Mouse (Mus musculus): ENCODE measurements around the gene Casp7. TPM values are rescaled to one million over a fixed set of nuclear protein-coding genes. Genes with fewer than 3 reads are reported as not detected.
"Not testable (repeated sequence)": the region's sequence is repeated elsewhere in the genome, so short reads cannot be mapped to it uniquely, and the experiment has no call there.

Casp7 gene
- total RNA-seq, 2 experiments from 2014 or later: 2.3 to 2.6 TPM

- no peak for TF ChIP-seq CTCF (conservative IDR thresholded peaks at IDR 0.05)
- no peak for DNase-seq (ENCODE audit: low spot score in 2 of 2)
- Histone ChIP-seq H3K4me3 (no peak overlapping the region), H3K27ac (no peak overlapping the region)
These were observed 5.5 kb upstream of the Casp7 start for GRCm38 (mm10) chr19:56391307-56392046.

GRCm38 (mm10) chr19:56393311-56393866 lies 3.5 kb upstream of the Casp7 start:
- Histone ChIP-seq H3K27ac (no peak overlapping the region), H3K4me3 (no peak overlapping the region)
- no peak for DNase-seq (ENCODE audit: low spot score in 2 of 2)
- no peak for TF ChIP-seq CTCF (conservative IDR thresholded peaks at IDR 0.05)

- no peak for DNase-seq (ENCODE audit: low spot score in 2 of 2)
- H3K4me3 ChIP-seq: no peak overlapping the region
- no peak overlapping the region for H3K27ac ChIP-seq
- no peak for TF ChIP-seq CTCF (conservative IDR thresholded peaks at IDR 0.05)
These were observed 1.6 kb upstream of the Casp7 start for GRCm38 (mm10) chr19:56395183-56395935.

- DNase-seq (ENCODE audit: low spot score in 2 of 2): no peak
- TF ChIP-seq CTCF (conservative IDR thresholded peaks at IDR 0.05): no peak
- Histone ChIP-seq H3K27ac (no peak overlapping the region), H3K4me3 (peak overlapping the region; percentile 62)
These were observed 702 bp upstream of the Casp7 start for GRCm38 (mm10) chr19:56396227-56396626.

GRCm38 (mm10) chr19:56397663-56398527 lies 966 bp downstream of the Casp7 start:
- H3K27ac ChIP-seq: peak overlapping the region; percentile 73; the same call in 1 of the 2 replicates
- no peak for DNase-seq (ENCODE audit: low spot score in 2 of 2)
- no peak for TF ChIP-seq CTCF (conservative IDR thresholded peaks at IDR 0.05)
- H3K4me3 ChIP-seq: peak overlapping the region; percentile 62

- no peak overlapping the region for H3K4me3 ChIP-seq
- DNase-seq (ENCODE audit: low spot score in 2 of 2): no peak
- H3K27ac ChIP-seq: no peak overlapping the region
- TF ChIP-seq CTCF (conservative IDR thresholded peaks at IDR 0.05): no peak
These were observed 1.5 kb downstream of the Casp7 start for GRCm38 (mm10) chr19:56398528-56398795.

- TF ChIP-seq CTCF (conservative IDR thresholded peaks at IDR 0.05): no peak
These were observed 3.3 kb downstream of the Casp7 start for GRCm38 (mm10) chr19:56400200-56400599.

GRCm38 (mm10) chr19:56401864-56402263 lies 4.9 kb downstream of the Casp7 start:
- Histone ChIP-seq H3K4me3 (no peak overlapping the region), H3K27ac (no peak overlapping the region)
- no peak for TF ChIP-seq CTCF (conservative IDR thresholded peaks at IDR 0.05)
- no peak for DNase-seq (ENCODE audit: low spot score in 2 of 2)

More at GRCm38 (mm10) chr19:56400200-56400599, 3.3 kb downstream of the Casp7 start:
- no peak for DNase-seq (ENCODE audit: low spot score in 2 of 2)
- H3K27ac ChIP-seq: no peak overlapping the region
- no peak overlapping the region for H3K4me3 ChIP-seq

GRCm38 (mm10) chr19:56405824-56406223 lies 8.9 kb downstream of the Casp7 start:
- no peak for TF ChIP-seq CTCF (conservative IDR thresholded peaks at IDR 0.05)
- no peak for DNase-seq (ENCODE audit: low spot score in 2 of 2)
- H3K27ac ChIP-seq: no peak overlapping the region
- no peak overlapping the region for H3K4me3 ChIP-seq

- H3K27ac ChIP-seq: no peak overlapping the region
- no peak for DNase-seq (ENCODE audit: low spot score in 2 of 2)
- H3K4me3 ChIP-seq: no peak overlapping the region
- no peak for TF ChIP-seq CTCF (conservative IDR thresholded peaks at IDR 0.05)
These were observed 9.7 kb downstream of the Casp7 start for GRCm38 (mm10) chr19:56406581-56406980.

GRCm38 (mm10) chr19:56409884-56410283 lies 13.0 kb downstream of the Casp7 start:
- H3K4me3 ChIP-seq; H3K27ac ChIP-seq; DNase-seq (ENCODE audit: low spot score in 2 of 2): not testable (repeated sequence)

GRCm38 (mm10) chr19:56418404-56418803 lies 21.5 kb downstream of the Casp7 start:
- Histone ChIP-seq H3K4me3 (no peak overlapping the region), H3K27ac (no peak overlapping the region)
- no peak for DNase-seq (ENCODE audit: low spot score in 2 of 2)
- no peak for TF ChIP-seq CTCF (conservative IDR thresholded peaks at IDR 0.05)

GRCm38 (mm10) chr19:56419452-56419851 lies 22.5 kb downstream of the Casp7 start:
- no peak for TF ChIP-seq CTCF (conservative IDR thresholded peaks at IDR 0.05)
- no peak overlapping the region for H3K27ac ChIP-seq
- DNase-seq (ENCODE audit: low spot score in 2 of 2): no peak
- no peak overlapping the region for H3K4me3 ChIP-seq

Measured in layer of hippocampus, adult 2 months (tissue).